17 mouse cellular contexts compared by ENCODE assay signal in the genomic region with DNA sequence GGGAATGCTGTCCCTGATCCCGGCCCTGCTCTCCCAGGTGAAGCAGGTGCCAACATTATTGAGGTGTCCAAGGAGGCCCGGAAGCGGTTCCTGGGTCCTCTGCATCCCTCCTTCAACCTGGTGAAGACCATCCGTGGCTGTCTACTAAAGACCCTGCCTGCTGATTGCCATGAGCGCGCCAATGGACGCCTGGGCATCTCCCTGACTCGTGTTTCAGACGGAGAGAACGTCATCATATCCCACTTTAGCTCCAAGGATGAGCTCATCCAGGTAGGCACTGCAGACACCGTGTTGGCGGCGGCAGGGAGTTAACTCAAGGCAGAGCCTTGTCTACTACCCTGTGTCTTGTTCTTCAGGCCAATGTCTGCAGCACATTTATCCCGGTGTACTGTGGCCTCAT. TPM values are rescaled to one million over a fixed set of nuclear protein-coding genes. Genes with fewer than 3 reads are reported as not detected.
DNase-seq lines count a peak whose midpoint lies in the region; ATAC-seq and TF ChIP-seq lines count a peak whose summit lies in the region.
"Had no signal": no experiment of that assay in that cellular context is flagged by ENCODE, and none has a peak within 500 bp of the region (broad histone marks: within the 10 kb centered on the region; RNA-seq: fewer than 3 reads in every experiment).

No protein-coding gene starts in this region.

- TF ChIP-seq EP300 in heart, postnatal 0 days (IDR thresholded peaks at IDR 0.05; ENCODE audit: low read depth) = no peak

- H3K4me3 ChIP-seq in cerebellum, adult 2 months (replicated peaks; ENCODE audit: insufficient read depth, low read depth, low read length) = no peak overlapping the region
- no peak overlapping the region for H3K4me3 ChIP-seq in heart, postnatal 0 days (ENCODE audit: low read depth, low read length)
- H3K4me3 ChIP-seq in heart, embryonic 11.5 days (ENCODE audit: low read depth, low read length) = no peak overlapping the region
- H3K4me3 ChIP-seq in megakaryocyte, embryonic 14.5 days (replicated peaks) = peak overlapping the region; percentile 100
- 0 out of 2 replicates have a peak overlapping the region, but pooled peaks have one; percentile 15 for H3K4me3 ChIP-seq in embryonic facial prominence, embryonic 10.5 days
- H3K4me3 ChIP-seq: hindbrain, embryonic 15.5 days; intestine, embryonic 15.5 days; limb, embryonic 13.5 days had no signal

- ATAC-seq in heart, postnatal 0 days (ENCODE audit: insufficient read depth, low read depth) = no peak
- ATAC-seq in heart, embryonic 11.5 days (replicated peaks; ENCODE audit: insufficient number of reproducible peaks, low FRiP score, low TSS enrichment) = no peak
- ATAC-seq in megakaryocyte, adult 5-6 weeks (ENCODE audit: poor library complexity, severe bottlenecking) = no peak
- ATAC-seq: intestine, embryonic 15.5 days had no signal

- 50% methylated on average over 14 of the region's 14 CpGs for WGBS in cerebellum, adult 2 months
- WGBS in heart, postnatal 0 days = 88% methylated on average over 14 of the region's 14 CpGs
- WGBS in heart, embryonic 11.5 days (ENCODE audit: insufficient replicate concordance) = 89% methylated on average over 14 of the region's 14 CpGs
- 91% methylated on average over 14 of the region's 14 CpGs for WGBS in embryonic facial prominence, embryonic 10.5 days

- peaks cover 33% of the 10 kb centered on the region for H3K36me3 ChIP-seq in heart, postnatal 0 days (replicated peaks; ENCODE audit: control insufficient read depth, insufficient read depth, low read length)
- peaks cover 7% of the 10 kb centered on the region for H3K36me3 ChIP-seq in heart, embryonic 11.5 days (ENCODE audit: control insufficient read depth, insufficient read depth, low read length)
- H3K36me3 ChIP-seq in megakaryocyte, embryonic 14.5 days (replicated peaks; ENCODE audit: low read length) = peaks cover 48% of the 10 kb centered on the region
- peaks cover 21% of the 10 kb centered on the region for H3K36me3 ChIP-seq in embryonic facial prominence, embryonic 10.5 days (replicated peaks)

- peak overlapping the region; percentile 64; the same call in 1 of the 2 replicates for H3K4me2 ChIP-seq in heart, postnatal 0 days (ENCODE audit: low read depth, low read length)
- no peak overlapping the region for H3K4me2 ChIP-seq in heart, embryonic 11.5 days

- DNase-seq in cerebellum, adult 2 months = peak; percentile 42 to 48
- no peak for DNase-seq in cerebellum, postnatal 4 days (ENCODE audit: low spot score in 2 of 2)
- DNase-seq in heart, postnatal 0 days (ENCODE audit: low spot score) = no peak
- DNase-seq in embryonic facial prominence, embryonic 10.5 days (ENCODE audit: low spot score) = no peak
- DNase-seq in embryo, embryonic 10.5 days (ENCODE audit: low spot score) = no peak
- DNase-seq: B cell, adult 2 months; lung, postnatal 14 days; right cerebral cortex, postnatal 4 days; thymus, adult 2 months had no signal

- H3K27me3 ChIP-seq in cerebellum, adult 2 months (ENCODE audit: control insufficient read depth, insufficient read depth, low read length) = no peaks in the 10 kb centered on the region
- H3K27me3 ChIP-seq in heart, postnatal 0 days (ENCODE audit: control insufficient read depth, insufficient read depth, low read length) = no peaks in the 10 kb centered on the region
- H3K27me3 ChIP-seq in heart, embryonic 11.5 days (ENCODE audit: control insufficient read depth, insufficient read depth, low read length) = peaks cover 20% of the 10 kb centered on the region
- H3K27me3 ChIP-seq in megakaryocyte, embryonic 14.5 days (replicated peaks) = peaks cover 13% of the 10 kb centered on the region
- peaks cover 61% of the 10 kb centered on the region for H3K27me3 ChIP-seq in embryonic facial prominence, embryonic 10.5 days (replicated peaks; ENCODE audit: low read depth, poor library complexity, severe bottlenecking)

- peaks cover 58% of the 10 kb centered on the region for H3K4me1 ChIP-seq in cerebellum, adult 2 months (ENCODE audit: control insufficient read depth, insufficient read depth, low read length)
- H3K4me1 ChIP-seq in heart, postnatal 0 days (ENCODE audit: control insufficient read depth, insufficient read depth) = peaks cover 26% of the 10 kb centered on the region
- H3K4me1 ChIP-seq in heart, embryonic 11.5 days (ENCODE audit: control insufficient read depth, insufficient read depth, low read length) = peaks cover 25% of the 10 kb centered on the region; the same call in 1 of the 2 replicates
- H3K4me1 ChIP-seq in megakaryocyte, embryonic 14.5 days = peaks cover 81% of the 10 kb centered on the region
- peaks cover 34% of the 10 kb centered on the region for H3K4me1 ChIP-seq in embryonic facial prominence, embryonic 10.5 days

- no peak for TF ChIP-seq CTCF in cerebellum, adult 2 months (IDR thresholded peaks at IDR 0.05; ENCODE audit: borderline replicate concordance, insufficient read depth, low read depth, low read length)
- TF ChIP-seq CTCF in heart, postnatal 0 days (IDR thresholded peaks at IDR 0.05; ENCODE audit: low read depth) = no peak

- H3K9me3 ChIP-seq in heart, postnatal 0 days (replicated peaks; ENCODE audit: control insufficient read depth, low read length) = no peaks in the 10 kb centered on the region
- H3K9me3 ChIP-seq in heart, embryonic 11.5 days (replicated peaks; ENCODE audit: control insufficient read depth, low read length) = no peaks in the 10 kb centered on the region
- no peaks in the 10 kb centered on the region for H3K9me3 ChIP-seq in megakaryocyte, embryonic 14.5 days
- no peaks in the 10 kb centered on the region for H3K9me3 ChIP-seq in embryonic facial prominence, embryonic 10.5 days
- H3K9me3 ChIP-seq: hindbrain, embryonic 15.5 days; intestine, embryonic 15.5 days; limb, embryonic 13.5 days; midbrain, embryonic 10.5 days had no signal

- H3K9ac ChIP-seq in heart, postnatal 0 days (replicated peaks; ENCODE audit: low read depth, low read length) = no peak overlapping the region
- no peak overlapping the region for H3K9ac ChIP-seq in heart, embryonic 11.5 days (ENCODE audit: low read depth, low read length)
- H3K9ac ChIP-seq: hindbrain, embryonic 15.5 days; intestine, embryonic 15.5 days; limb, embryonic 13.5 days; liver, embryonic 14.5 days had no signal

- TF ChIP-seq POLR2A in cerebellum, adult 2 months (IDR thresholded peaks at IDR 0.05; ENCODE audit: borderline replicate concordance, insufficient read depth, low read length) = no peak

- peak overlapping the region; percentile 91 for H3K27ac ChIP-seq in cerebellum, adult 2 months (ENCODE audit: insufficient read depth, low read length)
- H3K27ac ChIP-seq in heart, postnatal 0 days (ENCODE audit: low read depth) = peak overlapping the region; percentile 98; the same call in 1 of the 2 replicates
- no peak overlapping the region for H3K27ac ChIP-seq in heart, embryonic 11.5 days (ENCODE audit: low read depth, low read length)
- no peak overlapping the region for H3K27ac ChIP-seq in embryonic facial prominence, embryonic 10.5 days (replicated peaks)
- H3K27ac ChIP-seq: hindbrain, embryonic 15.5 days; intestine, embryonic 15.5 days; limb, embryonic 13.5 days; liver, embryonic 14.5 days; midbrain, embryonic 10.5 days had no signal

RNA-seq across cellular contexts. Expression of a gene that starts 2.2 kb away (rescaled TPM):
- 46.8 and 51.3 TPM in 2 replicates for polyA plus RNA-seq in cerebellum, adult 2 months (2012; rRNA removed)
- 47.9 and 63.8 TPM in 2 replicates for total RNA-seq in heart, postnatal 0 days (2014; rRNA removed; ENCODE audit: low replicate concordance)
- polyA plus RNA-seq in heart, postnatal 0 days (2015; fragmentation: Nextera tagmentation; extraction: Ambion mirVana) = 157 and 159 TPM in 2 replicates
- 28.7 and 35.3 TPM in 2 replicates for polyA plus RNA-seq in heart, embryonic 11.5 days (2014; fragmentation: Nextera tagmentation; extraction: Ambion mirVana)
- polyA plus RNA-seq in megakaryocyte, embryonic 14.5 days (2012; ENCODE audit: insufficient read depth, low replicate concordance) = 230 and 314 TPM in 2 replicates
- 31.2 and 34.5 TPM in 2 replicates for total RNA-seq in megakaryocyte, adult 5-6 weeks (2015)
- total RNA-seq in megakaryocyte, adult 5-6 weeks (2017) = 9.1 and 12.3 TPM in 2 replicates
- polyA plus RNA-seq in embryonic facial prominence, embryonic 10.5 days (2016; fragmentation: Nextera tagmentation; extraction: Ambion mirVana) = 13.2 and 14.3 TPM in 2 replicates

RNA-seq across cellular contexts. Expression of a gene that starts 3.7 kb away (rescaled TPM):
- 8.3 and 10.1 TPM in 2 replicates for polyA plus RNA-seq in cerebellum, adult 2 months (2012; rRNA removed)
- total RNA-seq in heart, postnatal 0 days (2014; rRNA removed; ENCODE audit: low replicate concordance) = 6.2 and 134 TPM in 2 replicates
- polyA plus RNA-seq in heart, postnatal 0 days (2015; fragmentation: Nextera tagmentation; extraction: Ambion mirVana) = 23.9 and 24.2 TPM in 2 replicates
- polyA plus RNA-seq in heart, embryonic 11.5 days (2014; fragmentation: Nextera tagmentation; extraction: Ambion mirVana) = 11.5 and 14.3 TPM in 2 replicates
- polyA plus RNA-seq in megakaryocyte, embryonic 14.5 days (2012; ENCODE audit: insufficient read depth, low replicate concordance) = 19.4 and 29.4 TPM in 2 replicates
- total RNA-seq in megakaryocyte, adult 5-6 weeks (2015) = 1.6 and 1.8 TPM in 2 replicates
- 1.5 and 2.0 TPM in 2 replicates for total RNA-seq in megakaryocyte, adult 5-6 weeks (2017)
- polyA plus RNA-seq in embryonic facial prominence, embryonic 10.5 days (2016; fragmentation: Nextera tagmentation; extraction: Ambion mirVana) = 6.6 and 8.3 TPM in 2 replicates

RNA-seq across cellular contexts. Expression of a gene that starts 10.0 kb away (rescaled TPM):
- 68.7 and 73.9 TPM in 2 replicates for polyA plus RNA-seq in cerebellum, adult 2 months (2012; rRNA removed)
- total RNA-seq in heart, postnatal 0 days (2014; rRNA removed; ENCODE audit: low replicate concordance) = 288 and 323 TPM in 2 replicates
- 37.8 and 39.7 TPM in 2 replicates for polyA plus RNA-seq in heart, postnatal 0 days (2015; fragmentation: Nextera tagmentation; extraction: Ambion mirVana)
- polyA plus RNA-seq in heart, embryonic 11.5 days (2014; fragmentation: Nextera tagmentation; extraction: Ambion mirVana) = 61.3 and 101 TPM in 2 replicates
- 56.1 and 168 TPM in 2 replicates for polyA plus RNA-seq in megakaryocyte, embryonic 14.5 days (2012; ENCODE audit: insufficient read depth, low replicate concordance)
- 13.3 and 16.8 TPM in 2 replicates for total RNA-seq in megakaryocyte, adult 5-6 weeks (2015)
- total RNA-seq in megakaryocyte, adult 5-6 weeks (2017) = 21.6 and 26.4 TPM in 2 replicates
- 20.6 and 22.4 TPM in 2 replicates for polyA plus RNA-seq in embryonic facial prominence, embryonic 10.5 days (2016; fragmentation: Nextera tagmentation; extraction: Ambion mirVana)

RNA-seq across cellular contexts. Expression of a gene that starts 10.1 kb away (rescaled TPM):
- polyA plus RNA-seq in cerebellum, adult 2 months (2012; rRNA removed) = 481 and 571 TPM in 2 replicates
- 302 and 309 TPM in 2 replicates for total RNA-seq in heart, postnatal 0 days (2014; rRNA removed; ENCODE audit: low replicate concordance)
- 880 and 926 TPM in 2 replicates for polyA plus RNA-seq in heart, postnatal 0 days (2015; fragmentation: Nextera tagmentation; extraction: Ambion mirVana)
- polyA plus RNA-seq in heart, embryonic 11.5 days (2014; fragmentation: Nextera tagmentation; extraction: Ambion mirVana) = 873 and 1,016 TPM in 2 replicates
- 6,138 and 9,533 TPM in 2 replicates for polyA plus RNA-seq in megakaryocyte, embryonic 14.5 days (2012; ENCODE audit: insufficient read depth, low replicate concordance)
- 1,660 and 1,825 TPM in 2 replicates for total RNA-seq in megakaryocyte, adult 5-6 weeks (2015)
- 1,271 and 1,459 TPM in 2 replicates for total RNA-seq in megakaryocyte, adult 5-6 weeks (2017)
- 1,198 and 1,200 TPM in 2 replicates for polyA plus RNA-seq in embryonic facial prominence, embryonic 10.5 days (2016; fragmentation: Nextera tagmentation; extraction: Ambion mirVana)

RNA-seq across cellular contexts. Expression of a gene that starts 13.4 kb away (rescaled TPM):
- polyA plus RNA-seq in cerebellum, adult 2 months (2012; rRNA removed) = 3.2 and 4.4 TPM in 2 replicates
- total RNA-seq in heart, postnatal 0 days (2014; rRNA removed; ENCODE audit: low replicate concordance) = 0.15 and 2.0 TPM in 2 replicates
- 1.7 and 2.3 TPM in 2 replicates for polyA plus RNA-seq in heart, postnatal 0 days (2015; fragmentation: Nextera tagmentation; extraction: Ambion mirVana)
- polyA plus RNA-seq in heart, embryonic 11.5 days (2014; fragmentation: Nextera tagmentation; extraction: Ambion mirVana) = 9.5 and 9.6 TPM in 2 replicates
- 13.0 and 25.6 TPM in 2 replicates for polyA plus RNA-seq in megakaryocyte, embryonic 14.5 days (2012; ENCODE audit: insufficient read depth, low replicate concordance)
- 7.1 and 8.1 TPM in 2 replicates for total RNA-seq in megakaryocyte, adult 5-6 weeks (2015)
- total RNA-seq in megakaryocyte, adult 5-6 weeks (2017) = 6.1 and 10.5 TPM in 2 replicates
- 24.9 and 26.0 TPM in 2 replicates for polyA plus RNA-seq in embryonic facial prominence, embryonic 10.5 days (2016; fragmentation: Nextera tagmentation; extraction: Ambion mirVana)

Comparison
In these comparisons a context has a peak if more than half of its experiments do, and no peak if none do; other contexts are left out.
1. DNase-seq: peak in cerebellum, adult 2 months (2 of 2); none in cerebellum, postnatal 4 days (0 of 2), heart, postnatal 0 days (single experiment), embryonic facial prominence, embryonic 10.5 days (single experiment) and embryo, embryonic 10.5 days (single experiment).
2. H3K27ac ChIP-seq: peak in cerebellum, adult 2 months (single experiment) and heart, postnatal 0 days (single experiment); none in heart, embryonic 11.5 days (single experiment) and embryonic facial prominence, embryonic 10.5 days (single experiment).
3. H3K4me3 ChIP-seq: peak in megakaryocyte, embryonic 14.5 days (single experiment) and embryonic facial prominence, embryonic 10.5 days (single experiment); none in cerebellum, adult 2 months (single experiment), heart, postnatal 0 days (single experiment) and heart, embryonic 11.5 days (single experiment).